Mouse (Mus musculus) thymus, postnatal 0 days (tissue): ENCODE measurements at regions not wholly inside any gene's neighbourhood (a gene's known extent, or its start where the extent isn't known, plus 50 kb on each side); places are given as distances from the start of the nearest gene placed in this dataset.
A peak's percentile ranks its signal among the peaks of the same experiment; 100 is the strongest.

ENCODE experiments used
- DNase-seq: peaks from one replicate; pipeline ENCODE4 v3.0.0-alpha.2; 2015; ENCODE audit warnings: low spot score

- peak; percentile 67 for DNase-seq
Observed at GRCm38 (mm10) chr3:52196047-52196935, 71.8 kb upstream of the Foxo1 start.

GRCm38 (mm10) chr3:52196936-52197246, 71.2 kb upstream of the Foxo1 start:
- no peak for DNase-seq

DNA sequence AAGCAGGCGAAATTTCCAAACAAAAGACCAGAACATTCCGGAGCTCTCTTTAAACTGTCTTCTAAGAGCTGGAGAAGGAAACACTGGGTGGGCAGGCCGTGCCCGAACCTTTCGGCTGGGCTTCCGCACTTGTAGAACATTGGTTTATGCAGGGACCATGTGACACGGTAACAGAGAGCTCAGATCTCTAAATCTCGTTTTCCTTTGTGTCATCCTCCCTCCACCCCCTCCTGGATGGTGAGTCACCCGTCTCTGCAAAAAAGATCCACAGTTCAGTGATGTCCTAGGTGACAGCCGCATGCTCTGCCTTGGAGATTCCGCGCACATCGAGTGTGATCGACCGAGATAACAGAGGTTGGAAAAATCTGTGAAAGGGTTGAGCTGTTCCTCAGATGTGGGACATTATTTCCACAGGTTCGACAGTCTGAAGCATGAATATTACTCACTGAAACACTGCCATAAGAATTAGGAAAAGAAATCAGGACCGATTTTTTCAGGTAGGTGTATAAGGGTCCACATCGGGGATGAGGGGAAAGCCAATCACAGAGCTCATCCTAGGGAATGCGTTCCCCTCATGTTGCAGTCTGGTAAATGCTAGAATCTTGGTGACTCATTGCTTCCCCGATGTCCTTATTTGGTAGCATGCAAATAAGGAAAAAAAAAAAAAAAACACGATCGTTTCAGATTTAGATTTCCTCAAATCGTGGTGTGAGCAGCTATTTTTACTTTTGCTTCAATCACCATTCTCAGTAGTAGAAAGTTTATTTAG, 70.0 kb upstream of the Foxo1 start:
- DNase-seq, result peak; percentile 60

- peak; percentile 30 for DNase-seq
Observed at GRCm38 (mm10) chr3:52198751-52199738, 69.1 kb upstream of the Foxo1 start.

DNA sequence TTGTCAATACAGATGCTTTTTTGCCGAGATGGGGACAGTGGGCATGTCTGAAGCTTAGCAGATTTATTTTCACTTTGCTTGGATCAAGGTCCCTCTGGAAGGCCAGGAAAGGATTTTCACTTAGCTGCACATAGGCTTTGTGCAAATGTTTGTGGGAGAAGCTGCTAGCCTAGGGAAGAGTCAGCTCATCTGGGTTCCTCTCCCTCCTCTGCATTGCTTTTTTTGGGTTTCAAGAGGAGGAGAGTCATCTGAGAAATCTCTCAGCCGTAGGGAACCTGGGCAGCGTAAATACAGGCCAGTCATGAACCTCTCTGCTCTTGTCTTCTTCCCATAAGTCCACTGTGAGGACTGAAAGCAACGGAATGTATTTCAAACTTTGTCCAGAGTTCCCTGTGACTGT, 68.0 kb upstream of the Foxo1 start:
- no peak for DNase-seq

- no peak for DNase-seq
Observed at GRCm38 (mm10) chr3:52210556-52211302, 57.4 kb upstream of the Foxo1 start.

DNA sequence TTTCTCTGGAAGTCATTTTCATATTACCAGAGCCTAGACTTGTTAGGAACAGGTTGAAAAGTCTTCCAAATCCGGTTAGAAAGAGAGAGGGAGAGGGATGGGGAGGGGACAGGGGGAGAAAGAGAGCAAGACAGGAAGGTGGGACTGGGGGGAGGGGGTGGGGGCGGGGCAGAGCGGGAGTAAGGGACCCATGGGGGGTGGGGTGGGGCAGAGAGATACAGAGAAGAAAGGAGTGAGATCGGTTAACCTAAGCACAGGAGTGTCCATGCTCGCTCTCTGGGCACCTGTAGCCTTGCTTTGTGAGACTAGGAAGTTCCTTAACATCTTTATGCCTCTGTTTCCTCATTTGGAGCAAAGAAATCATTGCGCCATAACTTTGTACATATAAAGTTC, 56.8 kb upstream of the Foxo1 start:
- no peak for DNase-seq

GRCm38 (mm10) chr3:52214114-52214513, 54.0 kb upstream of the Foxo1 start:
- no peak for DNase-seq

- no peak for DNase-seq
Observed at GRCm38 (mm10) chr3:52215083-52215482, 53.1 kb upstream of the Foxo1 start.
